Mouse (Mus musculus) left cerebral cortex, adult 2 months (tissue): ENCODE results near the gene Mgmt. TPM values are rescaled to one million over a fixed set of nuclear protein-coding genes. Genes with fewer than 3 reads are reported as not detected.

ENCODE experiments used
- DNase-seq, 2 experiments: peaks; one replicate each; pipeline ENCODE4 v3.0.0; 2021 to 2022; ENCODE audit warnings: low spot score in 2 of 2, mixed read lengths in 1 of 2; ENCODE audit errors: extremely low spot score in 1 of 2
- H3K27ac ChIP-seq: fragments of 200-600 bp; 2 replicates; pipeline ENCODE4 v1.8.1; 2022
- H3K4me3 ChIP-seq: fragments of 200-600 bp; 2 replicates; pipeline ENCODE4 v1.8.1; 2022
- CTCF ChIP-seq: fragments of 200-600 bp; IDR thresholded peaks from 2 replicates; pipeline ENCODE4 v1.8.1; 2022; ENCODE audit warnings: antibody characterized with exemption, mild to moderate bottlenecking, moderate library complexity
- intact Hi-C: fragments of 180-260 bp; cut with DNase I; formaldehyde crosslinking; loops from one replicate; pipeline ENCODE4 v1.15.1; 2025
- total RNA-seq, 2 experiments: library from RNA; stranded (reverse); gene quantifications; 2 replicates each; pipeline ENCODE4 v1.2.3; 2021

Gene Mgmt
- total RNA-seq, 2 experiments from 2014 or later, result 0.72 to 0.95 TPM

DNA sequence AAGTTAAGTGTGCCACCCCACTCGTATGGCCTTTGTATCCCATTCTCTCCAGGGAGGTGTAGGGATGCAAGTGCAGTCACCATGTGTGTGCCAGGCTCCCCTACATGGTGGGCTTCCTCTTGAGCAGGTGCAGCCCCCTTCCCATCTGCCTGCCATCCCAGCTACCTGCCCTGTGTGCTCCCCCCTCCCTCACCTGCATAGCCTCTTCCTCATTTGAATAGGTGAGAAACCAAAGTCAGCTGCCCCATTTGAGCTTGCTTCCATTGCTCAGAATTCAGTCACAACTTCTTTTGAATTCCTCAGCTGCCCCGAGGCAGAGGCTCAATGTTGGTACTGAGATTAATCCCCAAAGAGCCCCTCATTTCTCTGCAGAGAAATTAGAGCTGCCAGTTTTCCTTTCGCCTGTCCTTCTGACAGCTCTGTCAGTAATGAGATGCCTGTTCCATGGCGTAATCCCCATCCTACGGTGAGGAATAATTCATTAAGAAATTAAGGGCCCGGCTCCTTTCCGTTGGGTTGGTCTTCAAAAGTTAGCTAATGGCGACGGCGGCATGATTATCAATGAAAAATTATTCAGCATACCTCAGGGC lies 208.3 kb downstream of the Mgmt start:
- TF ChIP-seq CTCF, result no peak
- H3K27ac ChIP-seq, result no peak overlapping the region
- no peak for DNase-seq
- intact Hi-C loops, result no loop called here
- H3K4me3 ChIP-seq, result no peak overlapping the region

DNA sequence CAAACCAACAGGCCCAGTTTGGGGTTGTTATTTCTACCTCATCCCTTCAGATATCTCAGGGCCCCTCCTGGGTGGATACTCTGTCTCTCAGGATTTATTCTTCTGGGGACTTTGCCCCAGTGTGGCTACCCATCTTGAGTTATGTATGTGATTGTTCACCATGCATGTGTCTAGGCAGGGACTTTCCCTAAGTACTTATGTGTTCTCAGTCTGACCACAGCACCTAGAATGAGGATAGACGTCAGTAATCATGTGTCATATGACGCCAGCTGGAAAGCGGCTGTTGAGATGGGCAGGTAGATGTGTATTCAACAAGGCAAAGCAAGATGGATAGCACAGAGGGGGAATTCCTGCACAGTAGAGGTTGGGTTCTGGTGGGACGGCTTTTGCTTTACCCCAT lies 217.7 kb downstream of the Mgmt start:
- DNase-seq, result no peak
- TF ChIP-seq CTCF, result no peak
- intact Hi-C loops, result no loop called here
- Histone ChIP-seq H3K4me3 (no peak overlapping the region), H3K27ac (no peak overlapping the region)

DNA sequence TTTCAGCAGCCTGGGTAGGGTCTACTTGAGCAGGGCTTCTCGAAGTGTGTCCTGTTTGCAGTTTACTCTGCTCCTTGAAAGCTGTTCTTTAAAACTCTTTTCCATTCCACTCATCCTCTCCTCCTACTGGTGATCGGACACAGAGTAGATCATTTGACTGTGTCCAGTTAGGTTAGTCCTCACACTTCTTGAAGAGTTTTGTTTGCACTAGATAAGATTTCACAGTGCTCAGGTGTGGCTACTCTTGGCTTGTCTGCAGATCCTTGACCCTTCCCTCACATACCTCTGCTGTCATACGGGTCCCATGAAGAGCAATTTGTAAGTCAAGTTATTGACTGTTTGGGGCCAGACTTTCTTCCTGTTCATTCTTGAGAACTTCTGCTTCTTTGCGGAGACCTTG lies 221.8 kb downstream of the Mgmt start:
- Histone ChIP-seq H3K27ac (no peak overlapping the region), H3K4me3 (no peak overlapping the region)
- intact Hi-C loops, result no loop called here
- DNase-seq, result no peak
- no peak for TF ChIP-seq CTCF

DNA sequence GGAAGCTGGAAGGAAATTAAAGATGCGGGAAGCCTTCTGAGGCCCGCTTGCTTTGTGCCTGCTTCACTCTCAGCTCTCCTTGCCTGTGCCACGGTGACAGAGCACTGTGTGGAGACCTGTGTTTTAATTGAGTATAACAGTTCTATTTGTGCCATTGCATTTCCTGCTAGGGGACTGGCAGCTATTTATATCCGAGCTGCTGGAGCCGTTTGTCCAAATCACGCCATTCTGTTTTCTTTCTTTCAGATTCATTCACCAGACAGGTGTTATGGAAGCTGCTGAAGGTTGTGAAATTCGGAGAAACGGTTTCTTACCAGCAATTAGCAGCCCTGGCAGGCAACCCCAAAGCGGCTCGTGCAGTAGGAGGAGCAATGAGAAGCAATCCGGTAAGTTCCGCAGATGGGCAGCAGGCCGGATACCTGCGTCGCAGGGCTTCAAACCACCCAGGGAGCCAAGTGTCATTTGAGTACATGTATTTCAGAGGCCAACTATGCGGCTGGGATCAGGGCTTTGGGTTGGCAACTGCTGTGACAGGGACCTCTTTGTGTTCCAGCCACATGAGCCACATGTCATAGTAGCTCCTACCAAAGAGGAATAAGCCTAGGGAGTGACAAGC lies 226.9 kb downstream of the Mgmt start:
- no peak overlapping the region for H3K27ac ChIP-seq
- no peak for TF ChIP-seq CTCF
- peak in 1 of 2 experiments; percentile 13 for DNase-seq
- intact Hi-C loops, result no loop called here
- no peak overlapping the region for H3K4me3 ChIP-seq

DNA sequence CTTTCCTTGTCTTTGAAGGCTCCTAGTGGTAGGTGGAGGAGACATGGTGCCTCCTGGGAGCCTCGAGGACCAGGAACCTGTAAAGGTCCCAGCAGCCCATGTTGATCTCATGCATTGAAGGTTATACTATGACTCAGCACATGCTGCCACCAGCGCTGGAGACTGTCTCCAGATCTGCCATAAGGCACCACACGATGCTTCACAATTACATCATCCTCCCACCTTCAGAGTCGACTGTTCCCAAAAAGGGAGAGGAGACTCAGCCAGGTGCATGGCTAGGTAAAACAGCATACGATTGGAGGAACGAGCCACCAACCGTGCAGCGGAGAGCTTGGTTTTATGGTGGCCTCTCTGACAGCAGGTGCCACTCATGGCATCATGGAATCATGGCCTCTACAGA lies 234.3 kb downstream of the Mgmt start:
- no peak for TF ChIP-seq CTCF
- peak in 1 of 2 experiments; percentile 12 for DNase-seq

DNA sequence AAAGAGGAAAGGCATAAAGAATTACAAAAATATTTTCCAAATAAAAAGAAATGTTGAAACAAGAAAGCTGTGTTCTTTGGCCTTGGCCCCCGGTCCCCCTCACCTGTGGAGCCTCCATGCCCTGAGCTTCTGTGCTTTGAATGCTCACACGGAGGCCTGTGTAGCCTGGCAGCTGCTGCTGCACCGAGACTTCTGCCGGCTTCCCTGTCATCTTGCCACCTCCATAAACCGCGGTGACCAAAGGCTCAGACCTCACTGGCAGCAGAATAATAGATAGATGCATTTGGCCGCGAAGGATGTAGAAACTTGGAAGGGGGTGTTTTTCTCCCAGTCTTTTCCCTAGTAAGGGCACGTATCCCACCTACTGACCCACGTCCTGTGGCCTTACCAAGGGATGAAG lies 235.8 kb downstream of the Mgmt start:
- intact Hi-C loops, result no loop called here
- Histone ChIP-seq H3K27ac (no peak overlapping the region), H3K4me3 (no peak overlapping the region)
- no peak for DNase-seq
- no peak for TF ChIP-seq CTCF

More for the DNA sequence above, 234.3 kb downstream of the Mgmt start:
- Histone ChIP-seq H3K4me3 (no peak overlapping the region), H3K27ac (no peak overlapping the region)
- intact Hi-C loops, result no loop called here

DNA sequence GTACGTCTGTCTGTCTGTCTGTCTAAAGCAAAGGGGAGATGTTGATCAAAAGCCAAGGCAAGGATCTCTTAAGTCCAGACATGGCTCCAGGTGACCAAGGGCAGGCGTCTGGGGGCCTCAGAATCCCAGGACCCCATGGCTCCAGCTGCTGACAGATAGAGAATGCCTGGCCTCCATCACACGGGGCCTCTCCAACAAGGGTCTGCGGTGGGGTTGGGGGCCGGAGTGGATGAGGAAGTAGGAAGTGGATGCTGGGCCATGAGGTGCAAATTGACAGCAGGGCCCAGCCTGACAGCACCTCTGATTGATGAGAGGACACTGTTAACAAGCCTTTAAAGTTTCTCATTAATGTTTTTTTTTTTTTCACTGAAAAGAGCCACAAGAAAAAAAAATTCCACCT lies 237.5 kb downstream of the Mgmt start:
- intact Hi-C loops, result no loop called here
- no peak for TF ChIP-seq CTCF
- no peak for DNase-seq
- H3K4me3 ChIP-seq, result no peak overlapping the region
- no peak overlapping the region for H3K27ac ChIP-seq

DNA sequence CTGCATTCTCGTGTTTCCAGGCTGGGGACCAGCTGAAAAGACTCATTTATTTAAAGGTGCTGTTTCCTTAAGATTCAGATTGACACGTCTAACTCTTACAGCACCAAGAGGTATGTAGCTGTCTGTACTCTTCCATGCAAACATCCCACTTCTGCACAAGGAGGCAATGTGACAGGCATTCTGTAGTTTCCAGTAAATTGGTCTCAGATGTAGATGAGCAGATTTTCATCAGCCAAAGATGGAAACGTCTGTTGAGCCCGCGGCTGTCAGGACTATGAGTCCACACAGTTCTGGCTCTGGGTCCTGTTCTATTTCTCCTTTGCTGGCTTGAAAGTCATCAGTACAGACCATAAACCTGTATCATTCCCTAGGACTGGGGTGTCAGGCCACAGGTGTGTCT lies 243.7 kb downstream of the Mgmt start:
- Histone ChIP-seq H3K27ac (no peak overlapping the region), H3K4me3 (no peak overlapping the region)
- no peak for DNase-seq
- TF ChIP-seq CTCF, result no peak
- intact Hi-C loops, result no loop called here

DNA sequence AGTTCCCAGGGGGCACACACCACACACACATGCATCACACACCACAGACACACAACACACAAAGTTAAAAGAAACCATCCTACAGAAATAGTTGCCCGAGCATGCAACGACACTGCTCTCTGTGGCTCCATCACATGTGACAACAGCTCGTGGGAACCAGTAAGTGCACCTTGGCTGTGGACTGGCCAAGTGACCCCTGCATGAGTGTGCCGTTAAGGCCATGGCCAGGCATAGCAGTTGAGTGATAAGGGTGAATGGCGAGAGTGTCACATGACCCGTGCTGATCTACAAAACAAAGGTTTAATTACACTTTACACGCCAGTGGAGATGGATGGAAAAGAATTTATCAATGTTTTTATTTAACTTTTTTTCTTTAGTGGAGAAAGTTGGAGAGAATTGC lies 245.9 kb downstream of the Mgmt start:
- H3K27ac ChIP-seq, result no peak overlapping the region

DNA sequence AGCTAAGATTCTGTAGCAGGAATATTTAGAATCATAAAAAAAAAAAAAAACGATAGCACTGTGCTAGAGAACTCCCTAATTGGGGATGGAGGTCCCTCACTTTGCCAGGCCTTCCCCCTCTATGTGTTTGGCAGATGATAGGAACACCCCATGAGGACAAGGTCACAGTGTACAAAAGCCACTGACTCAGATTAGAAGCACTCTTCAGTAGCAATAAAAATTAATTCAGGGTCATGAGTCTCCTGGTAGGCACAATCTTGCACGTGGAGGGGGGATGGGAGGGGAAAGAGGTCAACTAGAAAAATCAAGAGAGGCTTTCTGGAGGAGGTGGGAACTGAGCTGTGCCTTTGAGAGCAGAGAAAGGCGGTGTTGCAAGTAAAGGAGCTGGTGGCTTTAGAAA lies 247.0 kb downstream of the Mgmt start:
- no peak overlapping the region for H3K27ac ChIP-seq
- no peak for TF ChIP-seq CTCF
- DNase-seq, result no peak
- intact Hi-C loops, result no loop called here
- no peak overlapping the region for H3K4me3 ChIP-seq

More for the DNA sequence above, 245.9 kb downstream of the Mgmt start:
- TF ChIP-seq CTCF, result no peak
- intact Hi-C loops, result no loop called here
- no peak overlapping the region for H3K4me3 ChIP-seq
- no peak for DNase-seq

DNA sequence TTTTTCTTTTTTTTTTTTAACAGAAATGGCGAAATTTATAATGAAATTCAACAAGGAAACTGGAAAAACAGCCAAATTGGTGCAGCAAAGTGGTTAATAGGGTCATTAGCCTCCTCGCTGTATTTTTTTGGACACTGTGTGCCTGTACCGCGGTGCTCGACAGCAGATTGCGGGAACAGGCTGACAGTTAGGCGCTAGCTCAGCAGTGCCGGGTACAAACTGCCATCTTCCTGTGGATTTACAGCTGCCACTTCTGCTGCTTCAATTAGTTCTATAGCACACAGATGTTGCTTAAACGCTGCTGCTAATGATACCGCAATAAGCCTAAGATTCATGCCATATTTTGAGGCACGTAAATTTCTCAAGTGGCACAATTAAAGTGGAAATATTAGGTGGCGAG lies 252.7 kb downstream of the Mgmt start:
- Histone ChIP-seq H3K4me3 (no peak overlapping the region), H3K27ac (no peak overlapping the region)
- intact Hi-C loops, result no loop called here
- no peak for DNase-seq
- TF ChIP-seq CTCF, result no peak

DNA sequence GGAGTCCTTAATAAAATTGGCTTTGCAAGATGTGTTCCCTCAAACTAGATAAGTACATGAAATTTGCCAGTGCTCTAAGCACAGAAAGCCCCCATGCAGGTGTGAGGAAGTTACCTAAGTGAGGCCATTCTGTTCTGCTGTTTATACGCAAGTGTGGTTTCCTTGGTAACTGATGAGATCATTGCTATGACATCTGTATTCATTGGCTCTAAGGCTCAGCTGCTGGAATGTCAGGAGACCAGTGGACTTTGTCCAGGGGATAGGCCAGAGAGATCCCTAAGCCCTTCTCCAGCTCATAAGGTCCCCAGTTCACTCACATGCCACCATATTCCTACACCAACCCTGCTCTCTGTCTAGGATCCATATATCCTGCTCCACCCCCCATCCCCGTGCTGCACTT lies 257.4 kb downstream of the Mgmt start:
- DNase-seq, result no peak
- intact Hi-C loops, result no loop called here
- no peak for TF ChIP-seq CTCF

DNA sequence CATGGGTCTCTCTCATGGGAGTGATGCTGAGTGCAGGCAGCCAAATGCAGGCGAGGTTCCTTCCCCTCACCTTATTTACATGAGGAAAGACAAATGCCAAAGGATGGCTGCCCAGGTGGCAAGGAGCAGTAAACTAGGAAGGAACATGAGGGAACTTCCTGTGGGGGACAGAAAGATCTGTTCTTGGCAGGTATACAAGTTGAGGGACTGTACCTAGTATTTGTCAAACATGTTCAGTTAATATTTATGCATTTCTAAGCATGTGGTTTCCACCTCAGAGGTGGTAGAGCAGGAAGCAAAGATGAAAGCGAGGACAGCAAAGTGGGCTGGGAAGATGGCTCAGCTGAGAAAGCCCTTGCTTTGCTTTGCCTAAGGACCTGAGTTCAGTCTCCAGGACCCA lies 260.2 kb downstream of the Mgmt start:
- intact Hi-C loops, result no loop called here
- Histone ChIP-seq H3K4me3 (no peak overlapping the region), H3K27ac (no peak overlapping the region)
- DNase-seq, result no peak
- TF ChIP-seq CTCF, result no peak

More for the DNA sequence above, 257.4 kb downstream of the Mgmt start:
- Histone ChIP-seq H3K27ac (no peak overlapping the region), H3K4me3 (no peak overlapping the region)
